Mouse (Mus musculus) kidney, adult 2 months (tissue): ENCODE results near the gene Olfr987. TPM values are rescaled to one million over a fixed set of nuclear protein-coding genes. Genes with fewer than 3 reads are reported as not detected.
"Not testable (repeated sequence)": the region's sequence is repeated elsewhere in the genome, so short reads cannot be mapped to it uniquely, and the experiment has no call there.

ENCODE experiments used
- DNase-seq: peaks from one replicate; pipeline ENCODE4 v3.0.0; 2021
- H3K27ac ChIP-seq: fragments of 200-500 bp; 2 replicates; pipeline ENCODE4 v1.5.1; 2012; ENCODE audit warnings: low read depth, low read length, control low read depth, inconsistent platforms; ENCODE audit not compliant: insufficient read depth
- H3K27me3 ChIP-seq: fragments of 200-500 bp; replicated peaks from 2 replicates; pipeline ENCODE4 v1.6.1; 2012; ENCODE audit warnings: mild to moderate bottlenecking, moderate library complexity, low read length, inconsistent platforms; ENCODE audit not compliant: control insufficient read depth, insufficient read depth
- H3K36me3 ChIP-seq: fragments of 200-500 bp; 2 replicates; pipeline ENCODE4 v1.6.1; 2012; ENCODE audit warnings: mild to moderate bottlenecking, moderate library complexity, low read length, inconsistent platforms; ENCODE audit not compliant: control insufficient read depth, insufficient read depth
- H3K4me1 ChIP-seq: fragments of 200-500 bp; 2 replicates; pipeline ENCODE4 v1.6.1; 2011; ENCODE audit warnings: low read length; ENCODE audit not compliant: control insufficient read depth, insufficient read depth
- H3K4me3 ChIP-seq: fragments of 200-500 bp; 2 replicates; pipeline ENCODE4 v1.5.1; 2011; ENCODE audit warnings: mild to moderate bottlenecking, low read depth, low read length, control low read depth; ENCODE audit not compliant: insufficient read depth
- CTCF ChIP-seq: fragments of 200-500 bp; conservative IDR thresholded peaks from 2 replicates; pipeline ENCODE4 v1.5.1; 2011; ENCODE audit warnings: low read depth, mild to moderate bottlenecking, control low read depth, low read length, moderate library complexity, mixed read lengths; ENCODE audit not compliant: insufficient read depth, insufficient read length
- POLR2A ChIP-seq: fragments of 200-500 bp; IDR thresholded peaks from one replicate; pipeline ENCODE4 v1.6.1; 2011; ENCODE audit warnings: low read depth, low read length, control low read depth
- WGBS: fragments of 180-500 bp; shearing (Covaris S2); methylation state at CpG from one replicate; pipeline ENCODE4 v1.1.7; 2018; 5-methylcytosine and 5-hydroxymethylcytosine counted together
- polyA plus RNA-seq: library from polyadenylated mRNA; depleted of rRNA; stranded (reverse); fragments of >200 nt; gene quantifications from 2 replicates; pipeline ENCODE4 v1.2.3, GENCODE M21; 2012; rRNA removed

Olfr987 gene
- not detected in 2 replicates for polyA plus RNA-seq

GRCm38 (mm10) chr2:85339215-85339614 lies at the start of gene Olfr987:
Gene Olfr987, minus strand, starts transcription at chr2:85339315.
- H3K27me3 ChIP-seq, H3K36me3 ChIP-seq, H3K27ac ChIP-seq, H3K4me3 ChIP-seq, DNase-seq, H3K4me1 ChIP-seq: not testable (repeated sequence)

- H3K36me3 ChIP-seq, H3K4me1 ChIP-seq, H3K27me3 ChIP-seq, DNase-seq, H3K4me3 ChIP-seq, H3K27ac ChIP-seq: not testable (repeated sequence)
These were observed 24.0 kb upstream of the Olfr987 start, which contains the start of gene Olfr988 for GRCm38 (mm10) chr2:85363127-85363526. Gene Olfr988, minus strand, starts transcription at chr2:85363227.

- Histone ChIP-seq H3K4me1 (no peaks in the 10 kb centered on the region), H3K4me3 (no peak overlapping the region), H3K27ac (no peak overlapping the region), H3K36me3 (no peaks in the 10 kb centered on the region), H3K27me3 (no peaks in the 10 kb centered on the region)
- no peak for DNase-seq
- TF ChIP-seq POLR2A (no peak), CTCF (no peak)
- 64% methylated on average over 7 of the region's 7 CpGs for WGBS
These were observed 857 bp upstream of the Olfr987 start for GRCm38 (mm10) chr2:85339972-85340371.

- Histone ChIP-seq H3K27ac (no peak overlapping the region), H3K36me3 (no peaks in the 10 kb centered on the region), H3K27me3 (no peaks in the 10 kb centered on the region), H3K4me1 (no peaks in the 10 kb centered on the region), H3K4me3 (no peak overlapping the region)
- WGBS, result 85% methylated on average over 1 of the region's 1 CpGs
- no peak for DNase-seq
- TF ChIP-seq CTCF (no peak), POLR2A (no peak)
These were observed 20.0 kb downstream of the Olfr987 start for GRCm38 (mm10) chr2:85319106-85319505.

GRCm38 (mm10) chr2:85285406-85285805 lies 53.7 kb downstream of the Olfr987 start:
- Histone ChIP-seq H3K4me3 (no peak overlapping the region), H3K36me3 (no peaks in the 10 kb centered on the region), H3K27me3 (no peaks in the 10 kb centered on the region), H3K4me1 (no peaks in the 10 kb centered on the region), H3K27ac (no peak overlapping the region)
- DNase-seq, result no peak
- 29% methylated on average over 1 of the region's 1 CpGs for WGBS
- TF ChIP-seq POLR2A (no peak), CTCF (no peak)

- Histone ChIP-seq H3K36me3 (no peaks in the 10 kb centered on the region), H3K27me3 (no peaks in the 10 kb centered on the region), H3K27ac (no peak overlapping the region), H3K4me3 (no peak overlapping the region), H3K4me1 (no peaks in the 10 kb centered on the region)
- DNase-seq, result no peak
- WGBS, result 10% methylated on average over 6 of the region's 6 CpGs
- TF ChIP-seq CTCF, result no peak
- TF ChIP-seq POLR2A, result no peak
These were observed 54.5 kb downstream of the Olfr987 start for GRCm38 (mm10) chr2:85284626-85285025.

- WGBS, result 80% methylated on average over 8 of the region's 8 CpGs
- H3K27ac ChIP-seq, result no peak overlapping the region
These were observed 55.3 kb downstream of the Olfr987 start for GRCm38 (mm10) chr2:85283631-85284466.

GRCm38 (mm10) chr2:85281023-85281422 lies 58.1 kb downstream of the Olfr987 start:
- 56% methylated on average over 4 of the region's 4 CpGs for WGBS
- Histone ChIP-seq H3K4me1 (no peaks in the 10 kb centered on the region), H3K4me3 (no peak overlapping the region), H3K36me3 (no peaks in the 10 kb centered on the region), H3K27ac (no peak overlapping the region), H3K27me3 (no peaks in the 10 kb centered on the region)
- TF ChIP-seq POLR2A (no peak), CTCF (no peak)
- peak; percentile 28 for DNase-seq

More at GRCm38 (mm10) chr2:85283631-85284466, 55.3 kb downstream of the Olfr987 start:
- no peak overlapping the region for H3K4me3 ChIP-seq
- no peak for TF ChIP-seq CTCF
- TF ChIP-seq POLR2A, result no peak
- no peaks in the 10 kb centered on the region for H3K4me1 ChIP-seq
- no peaks in the 10 kb centered on the region for H3K27me3 ChIP-seq
- H3K36me3 ChIP-seq, result no peaks in the 10 kb centered on the region
- DNase-seq, result no peak

Other genes with a start within 250 kb of the Olfr987 start
- gene Aplnr, start 203.1 kb downstream of the Olfr987 start, polyA plus RNA-seq, result 14.0 and 16.6 TPM in 2 replicates
- 0.52 and 0.61 TPM in 2 replicates for gene Lrrc55, start 142.1 kb downstream of the Olfr987 start, polyA plus RNA-seq
- not detected in 2 replicates for gene Olfr988, start 23.9 kb upstream of the Olfr987 start, polyA plus RNA-seq
- not detected in 2 replicates for gene Olfr992, start 70.2 kb upstream of the Olfr987 start, polyA plus RNA-seq
- gene Olfr993, start 75.6 kb upstream of the Olfr987 start, polyA plus RNA-seq, result not detected in 2 replicates
- gene Olfr994, start 97.1 kb upstream of the Olfr987 start, polyA plus RNA-seq, result not detected in 2 replicates
- not detected in 2 replicates for gene Olfr995, start 104.3 kb upstream of the Olfr987 start, polyA plus RNA-seq
- not detected in 2 replicates for gene 4833423E24Rik, start 179.7 kb upstream of the Olfr987 start, polyA plus RNA-seq
- not detected in 2 replicates for gene Olfr996, start 239.9 kb upstream of the Olfr987 start, polyA plus RNA-seq
- not detected in 2 replicates for gene Olfr998, start 249.6 kb upstream of the Olfr987 start, polyA plus RNA-seq